Mouse (Mus musculus) midbrain, embryonic 11.5 days (tissue): ENCODE data around the gene Fopnl. TPM values are rescaled to one million over a fixed set of nuclear protein-coding genes. Genes with fewer than 3 reads are reported as not detected.

Experiments
- ATAC-seq: fragments of 200-750 bp; cut with Nextera tagmentation; 2 replicates; pipeline ENCODE4 v1.8.0; 2017; ENCODE audit warnings: moderate TSS enrichment, moderate library complexity; ENCODE audit not compliant: low FRiP score
- DNase-seq: peaks from one replicate; pipeline ENCODE4 v3.0.0; 2015; ENCODE audit warnings: low spot score; ENCODE audit errors: missing footprints
- H3K27ac ChIP-seq: fragments of 300-500 bp; sonication (generic); 2 replicates; pipeline ENCODE4 v1.5.1; 2014; ENCODE audit warnings: low read depth, low read length
- H3K27me3 ChIP-seq: fragments of 300-500 bp; sonication (generic); 2 replicates; pipeline ENCODE4 v1.6.1; 2014; ENCODE audit warnings: mild to moderate bottlenecking, low read length, moderate library complexity, mixed read lengths; ENCODE audit not compliant: control insufficient read depth, insufficient read depth
- H3K36me3 ChIP-seq: fragments of 300-500 bp; sonication (generic); 2 replicates; pipeline ENCODE4 v1.6.1; 2014; ENCODE audit warnings: mild to moderate bottlenecking, low read length, moderate library complexity, mixed read lengths; ENCODE audit not compliant: control insufficient read depth, insufficient read depth
- H3K4me1 ChIP-seq: fragments of 300-500 bp; sonication (generic); 2 replicates; pipeline ENCODE4 v1.6.1; 2014; ENCODE audit warnings: low read length; ENCODE audit not compliant: control insufficient read depth, insufficient read depth
- H3K4me2 ChIP-seq: fragments of 300-500 bp; sonication (generic); 2 replicates; pipeline ENCODE4 v1.6.1; 2014; ENCODE audit warnings: mild to moderate bottlenecking, moderate library complexity
- H3K4me3 ChIP-seq: fragments of 300-500 bp; sonication (generic); 2 replicates; pipeline ENCODE4 v1.5.1; 2014; ENCODE audit warnings: low read depth, low read length
- H3K9ac ChIP-seq: fragments of 300-500 bp; sonication (generic); 2 replicates; pipeline ENCODE4 v1.6.1; 2014; ENCODE audit warnings: low read length
- H3K9me3 ChIP-seq: fragments of 300-500 bp; sonication (generic); 2 replicates; pipeline ENCODE4 v1.6.1; 2016; ENCODE audit warnings: low read length; ENCODE audit not compliant: control insufficient read depth
- WGBS: fragments of 180-500 bp; shearing (Covaris S2); extraction: QIAGEN DNeasy Blood & Tissue Kit; methylation state at CpG from one replicate; pipeline ENCODE4 v1.1.7; 2014; 5-methylcytosine and 5-hydroxymethylcytosine counted together
- polyA plus RNA-seq: library from polyadenylated mRNA; unstranded; fragments of >200 nt; fragmentation: Nextera tagmentation; extraction: Ambion mirVana; gene quantifications from 2 replicates; pipeline ENCODE4 v1.2.1, GENCODE M21; 2014

The Fopnl gene
- polyA plus RNA-seq, 1 experiment from 2014 or later = 174 TPM

DNA sequence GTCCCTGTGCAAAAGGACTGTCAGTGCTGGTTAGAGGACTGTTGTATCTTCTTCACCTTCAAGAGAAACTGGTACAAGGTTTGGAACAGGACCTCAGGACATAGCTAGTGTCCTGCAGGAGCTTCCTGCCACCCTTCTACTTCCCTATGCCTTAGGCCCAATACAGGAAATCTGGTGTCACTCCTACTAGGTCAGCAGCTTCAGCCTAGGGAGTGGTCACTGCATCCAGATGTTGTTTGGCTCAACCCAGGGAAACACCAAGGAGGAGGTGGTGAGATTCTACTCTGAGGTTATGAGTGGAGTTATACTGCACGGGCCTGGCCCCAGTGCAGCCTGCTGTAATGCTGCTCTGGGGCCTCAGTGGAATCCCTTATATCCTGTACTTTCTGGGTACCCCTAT, 41.3 kb upstream of the Fopnl start:
- Histone ChIP-seq H3K9me3 (no peaks in the 10 kb centered on the region), H3K27ac (no peak overlapping the region), H3K9ac (no peak overlapping the region), H3K4me3 (no peak overlapping the region), H3K27me3 (no peaks in the 10 kb centered on the region), H3K4me1 (peaks cover 7% of the 10 kb centered on the region; the same call in 1 of the 2 replicates), H3K36me3 (no peaks in the 10 kb centered on the region), H3K4me2 (no peak overlapping the region)
- 86% methylated on average over 1 of the region's 1 CpGs for WGBS
- ATAC-seq (no peak), DNase-seq (peak; percentile 41)

DNA sequence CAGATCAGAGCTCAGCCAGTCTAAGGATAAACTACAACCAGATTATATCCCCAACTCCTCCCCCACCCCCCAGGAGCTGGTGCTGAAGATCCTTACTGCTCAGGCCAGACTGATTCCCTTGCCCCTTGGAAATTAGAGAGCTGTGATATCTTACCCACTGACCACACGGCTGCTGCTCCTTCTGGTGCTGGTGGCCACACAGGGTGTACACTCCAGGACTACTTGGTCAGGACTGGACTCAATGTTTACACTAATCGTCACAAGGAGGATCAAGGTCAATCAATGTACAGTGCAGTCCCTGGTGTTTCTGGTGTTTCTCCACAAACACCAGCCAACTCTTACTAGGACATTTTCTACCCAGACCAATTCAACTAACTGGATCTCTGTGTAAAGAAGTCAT, 40.7 kb upstream of the Fopnl start:
- DNase-seq (no peak), ATAC-seq (no peak)
- no peak overlapping the region for H3K9ac ChIP-seq
- 86% methylated on average over 2 of the region's 2 CpGs for WGBS
- H3K27ac ChIP-seq = no peak overlapping the region
- H3K4me2 ChIP-seq = no peak overlapping the region
- H3K27me3 ChIP-seq = no peaks in the 10 kb centered on the region
- peaks cover 7% of the 10 kb centered on the region; the same call in 1 of the 2 replicates for H3K4me1 ChIP-seq
- no peaks in the 10 kb centered on the region for H3K36me3 ChIP-seq
- no peak overlapping the region for H3K4me3 ChIP-seq
- no peaks in the 10 kb centered on the region for H3K9me3 ChIP-seq

DNA sequence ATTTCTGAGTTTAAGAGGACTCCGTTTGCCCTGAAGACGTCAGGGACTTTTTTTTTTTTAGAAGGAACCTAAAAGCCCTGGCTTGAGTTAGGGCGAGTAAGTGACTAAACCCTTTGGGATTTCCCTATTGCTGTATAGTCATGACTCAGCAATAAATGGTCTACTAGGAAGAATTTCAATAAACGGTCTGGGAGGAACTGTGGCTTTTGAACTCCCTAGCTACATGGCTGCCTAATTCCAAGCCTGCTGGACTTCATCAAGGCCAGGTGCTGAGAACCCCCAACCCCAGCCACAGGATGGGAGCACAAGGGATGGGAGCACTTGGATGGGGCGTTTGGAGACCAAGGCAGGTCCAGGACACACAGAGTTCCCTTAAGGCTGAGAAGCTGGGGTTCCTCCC, 35.5 kb upstream of the Fopnl start:
- peak; percentile 17 for DNase-seq
- H3K4me1 ChIP-seq = no peaks in the 10 kb centered on the region
- no peak overlapping the region for H3K27ac ChIP-seq
- ATAC-seq = no peak
- H3K27me3 ChIP-seq = no peaks in the 10 kb centered on the region
- H3K36me3 ChIP-seq = no peaks in the 10 kb centered on the region
- no peaks in the 10 kb centered on the region for H3K9me3 ChIP-seq
- H3K9ac ChIP-seq = no peak overlapping the region
- no peak overlapping the region for H3K4me3 ChIP-seq
- H3K4me2 ChIP-seq = no peak overlapping the region
- 76% methylated on average over 5 of the region's 5 CpGs for WGBS

DNA sequence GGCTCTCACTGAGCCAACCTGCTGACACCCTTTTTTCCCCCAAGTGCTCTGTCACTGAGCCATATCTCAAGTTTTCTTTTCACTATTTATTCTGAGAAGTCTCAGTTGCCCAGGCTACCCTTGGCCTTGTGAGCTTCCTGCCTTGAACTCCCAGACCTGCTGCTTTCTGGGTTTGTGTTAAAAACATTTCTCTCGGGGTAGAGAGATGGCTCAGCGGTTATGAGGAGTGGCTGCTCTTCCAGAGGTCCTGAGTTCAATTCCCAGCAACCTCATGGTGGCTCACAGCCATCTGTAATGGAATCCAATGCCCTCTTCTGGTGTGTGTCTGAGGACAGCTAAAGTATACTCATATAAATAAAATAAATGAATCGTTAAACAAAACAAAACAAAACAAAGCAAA, 35.0 kb upstream of the Fopnl start:
- no peak for ATAC-seq
- WGBS = 86% methylated on average over 3 of the region's 3 CpGs

DNA sequence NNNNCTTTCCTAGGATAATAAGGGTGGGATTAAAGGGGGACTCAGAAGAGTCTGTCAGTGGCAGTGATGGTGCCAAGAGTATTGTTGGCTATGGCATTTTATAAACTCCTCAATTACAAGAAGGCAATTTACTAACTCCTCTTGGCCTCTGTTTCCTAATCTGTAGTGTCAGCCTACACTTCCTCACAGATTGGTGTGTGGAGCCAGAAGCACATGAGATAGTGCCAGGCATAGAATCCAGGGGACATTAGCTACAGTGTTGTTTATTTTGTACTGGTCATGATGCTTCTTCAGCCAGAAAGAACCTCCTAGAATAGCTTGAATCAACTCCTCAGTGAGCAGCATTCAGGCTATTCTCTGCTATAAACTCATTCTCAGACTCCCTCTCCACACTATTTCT, 34.4 kb upstream of the Fopnl start:
- DNase-seq = no peak
- Histone ChIP-seq H3K9me3 (no peaks in the 10 kb centered on the region), H3K4me1 (no peaks in the 10 kb centered on the region), H3K9ac (no peak overlapping the region), H3K27me3 (no peaks in the 10 kb centered on the region), H3K27ac (no peak overlapping the region), H3K4me2 (no peak overlapping the region), H3K4me3 (no peak overlapping the region), H3K36me3 (no peaks in the 10 kb centered on the region)
- ATAC-seq = no peak

More for the DNA sequence above, 35.0 kb upstream of the Fopnl start:
- H3K36me3 ChIP-seq = no peaks in the 10 kb centered on the region
- H3K9ac ChIP-seq = no peak overlapping the region
- H3K27me3 ChIP-seq = no peaks in the 10 kb centered on the region
- no peak overlapping the region for H3K4me2 ChIP-seq
- peak; percentile 28 for DNase-seq
- H3K9me3 ChIP-seq = no peaks in the 10 kb centered on the region
- no peaks in the 10 kb centered on the region for H3K4me1 ChIP-seq
- no peak overlapping the region for H3K27ac ChIP-seq
- H3K4me3 ChIP-seq = no peak overlapping the region

DNA sequence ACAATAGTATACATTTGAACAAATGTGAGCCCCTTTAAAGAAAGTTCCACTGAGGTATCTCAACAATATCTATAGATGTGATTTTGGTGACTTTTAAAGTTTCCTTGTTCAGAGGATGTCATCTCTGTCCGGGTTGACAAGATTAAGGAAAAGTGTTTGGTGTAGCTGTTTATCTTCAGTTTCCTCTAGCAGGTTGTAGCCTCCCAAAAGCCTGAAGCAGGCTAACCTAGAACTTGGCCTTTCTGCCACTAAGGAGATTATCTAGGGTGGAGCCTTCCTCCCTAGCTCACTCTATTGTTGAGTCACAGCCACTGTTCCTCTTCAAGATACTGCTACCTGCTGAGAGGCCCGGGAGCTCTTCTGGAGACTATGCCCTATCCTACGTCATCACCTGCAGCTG, 27.8 kb upstream of the Fopnl start:
- 70% methylated on average over 3 of the region's 3 CpGs for WGBS
- H3K9ac ChIP-seq = no peak overlapping the region
- no peak for ATAC-seq

DNA sequence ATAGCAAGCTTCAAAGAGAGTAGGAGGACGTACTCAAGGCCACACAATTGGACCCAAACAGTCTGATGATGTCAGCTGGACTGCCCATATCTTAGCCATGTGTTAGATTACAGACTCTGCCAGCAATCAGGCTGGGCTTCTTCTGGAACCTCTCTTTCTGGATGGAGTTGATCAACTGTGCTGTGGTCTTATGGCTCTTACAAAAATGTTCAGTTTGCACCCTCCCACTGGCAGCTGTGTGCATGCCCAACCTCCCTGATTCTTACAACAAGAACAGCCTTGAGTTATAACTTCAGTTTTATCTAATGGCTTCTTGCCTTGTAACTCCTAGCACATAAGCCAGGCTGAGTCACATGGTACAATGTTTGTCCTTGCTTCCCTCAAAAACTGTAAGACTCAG, 11.0 kb upstream of the Fopnl start:
- H3K9ac ChIP-seq = no peak overlapping the region
- no peaks in the 10 kb centered on the region for H3K4me1 ChIP-seq
- no peak overlapping the region for H3K27ac ChIP-seq
- no peaks in the 10 kb centered on the region for H3K36me3 ChIP-seq
- 48% methylated on average over 1 of the region's 1 CpGs for WGBS
- ATAC-seq (no peak), DNase-seq (no peak)
- no peaks in the 10 kb centered on the region for H3K27me3 ChIP-seq
- no peak overlapping the region for H3K4me2 ChIP-seq
- no peaks in the 10 kb centered on the region for H3K9me3 ChIP-seq
- H3K4me3 ChIP-seq = no peak overlapping the region

More for the DNA sequence above, 27.8 kb upstream of the Fopnl start:
- Histone ChIP-seq H3K4me2 (no peak overlapping the region), H3K9me3 (no peaks in the 10 kb centered on the region), H3K27me3 (no peaks in the 10 kb centered on the region), H3K4me1 (no peaks in the 10 kb centered on the region), H3K36me3 (no peaks in the 10 kb centered on the region), H3K27ac (no peak overlapping the region), H3K4me3 (no peak overlapping the region)
- no peak for DNase-seq

DNA sequence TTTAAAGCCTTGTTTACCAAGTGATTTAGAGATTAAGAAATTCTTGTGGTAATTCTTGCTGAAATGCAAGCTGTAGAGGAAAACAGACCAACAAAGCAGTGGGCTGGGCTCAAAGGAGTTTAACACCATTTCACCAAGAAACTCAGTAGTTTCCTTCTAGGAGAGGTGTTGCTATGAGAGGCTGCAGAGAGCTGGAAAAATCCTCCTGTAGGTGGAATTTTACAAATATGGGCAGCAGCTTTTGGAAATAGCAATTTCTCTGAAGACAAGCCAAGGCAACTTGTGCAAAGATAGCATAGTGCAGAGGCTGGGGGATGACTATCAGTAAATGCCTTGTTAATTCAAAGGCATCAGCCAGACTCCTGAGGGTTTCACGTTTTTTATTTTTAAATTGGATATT, 3.3 kb upstream of the Fopnl start:
- Histone ChIP-seq H3K4me1 (peaks cover 9% of the 10 kb centered on the region), H3K9me3 (no peaks in the 10 kb centered on the region), H3K27ac (no peak overlapping the region), H3K4me3 (no peak overlapping the region), H3K36me3 (no peaks in the 10 kb centered on the region), H3K9ac (no peak overlapping the region), H3K27me3 (no peaks in the 10 kb centered on the region), H3K4me2 (no peak overlapping the region)
- ATAC-seq = no peak
- no peak for DNase-seq
- WGBS = 37% methylated on average over 1 of the region's 1 CpGs

DNA sequence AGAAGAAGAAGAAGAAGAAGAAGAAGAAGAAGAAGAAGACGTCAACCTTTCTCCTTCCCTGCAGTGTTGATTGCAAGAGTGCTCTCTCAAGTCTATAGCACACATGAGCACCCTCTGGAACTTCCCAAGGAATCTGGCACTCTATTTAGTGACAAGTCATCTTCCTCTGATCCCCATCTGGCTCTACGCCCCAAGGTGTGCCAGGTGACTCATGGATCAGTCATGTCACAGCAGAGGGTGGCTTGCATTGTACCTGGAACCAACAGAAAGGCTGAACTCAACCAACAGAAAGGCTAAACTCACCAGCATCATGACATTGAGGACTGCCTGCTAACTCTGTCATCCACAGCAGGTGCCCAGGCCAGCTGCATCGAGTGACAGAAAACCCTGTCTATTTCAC, 2.5 kb upstream of the Fopnl start:
- Histone ChIP-seq H3K4me1 (peaks cover 9% of the 10 kb centered on the region), H3K9me3 (no peaks in the 10 kb centered on the region), H3K4me3 (no peak overlapping the region), H3K36me3 (no peaks in the 10 kb centered on the region), H3K27ac (no peak overlapping the region), H3K27me3 (no peaks in the 10 kb centered on the region), H3K4me2 (no peak overlapping the region), H3K9ac (no peak overlapping the region)
- DNase-seq (no peak), ATAC-seq (no peak)
- WGBS = 92% methylated on average over 3 of the region's 3 CpGs

DNA sequence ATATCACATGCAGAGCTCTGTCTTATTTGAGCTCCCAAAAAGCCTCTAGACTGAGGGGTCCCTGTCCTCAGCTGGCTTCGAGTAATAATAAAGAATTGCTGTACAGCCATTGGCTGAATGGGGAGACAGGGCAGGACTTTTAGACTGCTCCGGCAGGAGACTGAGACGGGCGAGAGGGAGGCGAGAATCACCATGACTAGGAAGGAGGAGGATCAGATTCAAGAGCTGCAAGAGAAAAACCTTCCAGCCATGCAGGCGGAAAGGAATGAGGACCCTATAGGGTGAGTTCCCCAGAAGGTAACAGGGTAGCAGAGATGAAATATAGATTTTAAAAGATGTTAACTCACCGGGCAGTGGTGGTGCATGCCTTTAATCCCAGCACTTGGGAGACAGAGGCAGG, 4.3 kb downstream of the Fopnl start:
- Histone ChIP-seq H3K4me3 (no peak overlapping the region), H3K27me3 (no peaks in the 10 kb centered on the region)

More for the DNA sequence above, 4.3 kb downstream of the Fopnl start:
- H3K9ac ChIP-seq = no peak overlapping the region
- H3K27ac ChIP-seq = no peak overlapping the region
- ATAC-seq = no peak
- peaks cover 9% of the 10 kb centered on the region for H3K4me1 ChIP-seq
- DNase-seq = peak; percentile 28
- 92% methylated on average over 7 of the region's 7 CpGs for WGBS
- H3K4me2 ChIP-seq = no peak overlapping the region
- no peaks in the 10 kb centered on the region for H3K9me3 ChIP-seq
- peaks cover 2% of the 10 kb centered on the region; the same call in 1 of the 2 replicates for H3K36me3 ChIP-seq
